Mouse (Mus musculus): Measurements from ENCODE around the gene Unc45a. TPM values are rescaled to one million over a fixed set of nuclear protein-coding genes. Genes with fewer than 3 reads are reported as not detected.

The Unc45a gene
- polyA plus RNA-seq, 1 experiment from 2014 or later, result 21.0 TPM

GRCm38 (mm10) chr7:80281646-80282045 lies 59.2 kb downstream of the Unc45a start:
- no peak overlapping the region for H3K9ac ChIP-seq
- H3K4me1 ChIP-seq (replicated peaks), result peaks cover 4% of the 10 kb centered on the region; the same call in 1 of the 2 replicates
- H3K4me3 ChIP-seq, result no peak overlapping the region
- H3K27ac ChIP-seq (ENCODE audit: poor library complexity, severe bottlenecking), result no peak overlapping the region
- H3K36me3 ChIP-seq, result peaks cover 77% of the 10 kb centered on the region
- no peaks in the 10 kb centered on the region for H3K9me3 ChIP-seq (replicated peaks)
- no peaks in the 10 kb centered on the region for H3K27me3 ChIP-seq (replicated peaks)
- no peak overlapping the region for H3K4me2 ChIP-seq
- 88% methylated on average over 3 of the region's 3 CpGs for WGBS
- no peak for ATAC-seq (ENCODE audit: insufficient number of reproducible peaks, low FRiP score)

GRCm38 (mm10) chr7:80280998-80281397 lies 59.8 kb downstream of the Unc45a start:
- Histone ChIP-seq H3K4me1 (replicated peaks) (peaks cover 4% of the 10 kb centered on the region; the same call in 1 of the 2 replicates), H3K27ac (ENCODE audit: poor library complexity, severe bottlenecking) (no peak overlapping the region), H3K27me3 (replicated peaks) (no peaks in the 10 kb centered on the region), H3K36me3 (peaks cover 77% of the 10 kb centered on the region), H3K4me2 (no peak overlapping the region), H3K4me3 (no peak overlapping the region), H3K9ac (no peak overlapping the region), H3K9me3 (replicated peaks) (no peaks in the 10 kb centered on the region)
- no peak for ATAC-seq (ENCODE audit: insufficient number of reproducible peaks, low FRiP score)
- 87% methylated on average over 2 of the region's 2 CpGs for whole genome bisulfite sequencing

- peaks cover 3% of the 10 kb centered on the region for H3K9me3 ChIP-seq (replicated peaks)
- H3K36me3 ChIP-seq, result peaks cover 75% of the 10 kb centered on the region
- H3K4me1 ChIP-seq (replicated peaks), result peaks cover 4% of the 10 kb centered on the region; the same call in 1 of the 2 replicates
- no peak for ATAC-seq (ENCODE audit: insufficient number of reproducible peaks, low FRiP score)
- WGBS, result 85% methylated on average over 10 of the region's 10 CpGs
- no peak overlapping the region for H3K4me2 ChIP-seq
- H3K27ac ChIP-seq (ENCODE audit: poor library complexity, severe bottlenecking), result no peak overlapping the region
- no peak overlapping the region for H3K9ac ChIP-seq
- H3K4me3 ChIP-seq, result no peak overlapping the region
- H3K27me3 ChIP-seq (replicated peaks), result no peaks in the 10 kb centered on the region
Observed at GRCm38 (mm10) chr7:80280032-80280431, 60.8 kb downstream of the Unc45a start.

GRCm38 (mm10) chr7:80276374-80276773 lies 64.4 kb downstream of the Unc45a start:
- Histone ChIP-seq H3K4me2 (no peak overlapping the region), H3K4me3 (no peak overlapping the region), H3K36me3 (peaks cover 78% of the 10 kb centered on the region), H3K27me3 (replicated peaks) (no peaks in the 10 kb centered on the region), H3K9ac (no peak overlapping the region), H3K4me1 (replicated peaks) (no peaks in the 10 kb centered on the region; the same call in 1 of the 2 replicates), H3K9me3 (replicated peaks) (peaks cover 19% of the 10 kb centered on the region), H3K27ac (ENCODE audit: poor library complexity, severe bottlenecking) (no peak overlapping the region)
- WGBS, result 90% methylated on average over 4 of the region's 4 CpGs
- no peak for ATAC-seq (ENCODE audit: insufficient number of reproducible peaks, low FRiP score)

Other genes starting within 250 kb of the Unc45a start
- gene Idh2, start 225.6 kb downstream of the Unc45a start, polyA plus RNA-seq (2016; fragmentation: Nextera tagmentation; extraction: Ambion mirVana), result 1,569 and 1,607 TPM in 2 replicates
- 10.3 and 10.7 TPM in 2 replicates for gene Sema4b, start 154.2 kb downstream of the Unc45a start, polyA plus RNA-seq (2016; fragmentation: Nextera tagmentation; extraction: Ambion mirVana)
- gene Cib1, start 108.2 kb downstream of the Unc45a start, polyA plus RNA-seq (2016; fragmentation: Nextera tagmentation; extraction: Ambion mirVana), result 43.4 and 47.3 TPM in 2 replicates
- 3.6 and 3.9 TPM in 2 replicates for gene Gdpgp1, start 108.1 kb downstream of the Unc45a start, polyA plus RNA-seq (2016; fragmentation: Nextera tagmentation; extraction: Ambion mirVana)
- 0.26 and 0.37 TPM in 2 replicates for gene Ttll13, start 94.6 kb downstream of the Unc45a start, polyA plus RNA-seq (2016; fragmentation: Nextera tagmentation; extraction: Ambion mirVana)
- 43.0 and 43.4 TPM in 2 replicates for gene Ngrn, start 79.8 kb downstream of the Unc45a start, polyA plus RNA-seq (2016; fragmentation: Nextera tagmentation; extraction: Ambion mirVana)
- gene Vps33b, start 71.4 kb downstream of the Unc45a start, polyA plus RNA-seq (2016; fragmentation: Nextera tagmentation; extraction: Ambion mirVana), result 11.1 and 12.4 TPM in 2 replicates
- gene Prc1, start 46.6 kb downstream of the Unc45a start, polyA plus RNA-seq (2016; fragmentation: Nextera tagmentation; extraction: Ambion mirVana), result 137 and 152 TPM in 2 replicates
- gene Rccd1, start 16.6 kb downstream of the Unc45a start, polyA plus RNA-seq (2016; fragmentation: Nextera tagmentation; extraction: Ambion mirVana), result 6.1 and 8.9 TPM in 2 replicates
- gene Hddc3, start 2.1 kb upstream of the Unc45a start, polyA plus RNA-seq (2016; fragmentation: Nextera tagmentation; extraction: Ambion mirVana), result 14.4 and 15.8 TPM in 2 replicates
- 25.0 and 31.0 TPM in 2 replicates for gene Man2a2, start 30.4 kb upstream of the Unc45a start, polyA plus RNA-seq (2016; fragmentation: Nextera tagmentation; extraction: Ambion mirVana)
- 10.2 and 11.4 TPM in 2 replicates for gene Fes, start 46.9 kb upstream of the Unc45a start, polyA plus RNA-seq (2016; fragmentation: Nextera tagmentation; extraction: Ambion mirVana)
- 24.5 and 25.9 TPM in 2 replicates for gene Furin, start 64.4 kb upstream of the Unc45a start, polyA plus RNA-seq (2016; fragmentation: Nextera tagmentation; extraction: Ambion mirVana)
- 26.7 and 29.7 TPM in 2 replicates for gene Blm, start 194.1 kb upstream of the Unc45a start, polyA plus RNA-seq (2016; fragmentation: Nextera tagmentation; extraction: Ambion mirVana)

Measured in heart, embryonic 12.5 days (tissue).